Mouse (Mus musculus) liver, embryonic 13.5 days (tissue): ENCODE measurements at regions not wholly inside any gene's neighbourhood (a gene's known extent, or its start where the extent isn't known, plus 50 kb on each side); places are given as distances from the start of the nearest gene placed in this dataset.

ENCODE experiments used
- ATAC-seq: fragments of 200-750 bp; cut with Nextera tagmentation; 2 replicates; pipeline ENCODE4 v1.8.0; 2017; ENCODE audit warnings: low read depth, mild to moderate bottlenecking, moderate number of reproducible peaks, moderate library complexity
- DNase-seq: peaks from one replicate; pipeline ENCODE4 v3.0.0; 2022
- H3K27ac ChIP-seq: fragments of 300-500 bp; sonication (generic); 2 replicates; pipeline ENCODE4 v1.5.1; 2015; ENCODE audit warnings: moderate library complexity, mild to moderate bottlenecking, inconsistent platforms
- H3K27me3 ChIP-seq: fragments of 300-500 bp; sonication (generic); 2 replicates; pipeline ENCODE4 v1.6.1; 2015; ENCODE audit warnings: mild to moderate bottlenecking, inconsistent platforms
- H3K36me3 ChIP-seq: fragments of 300-500 bp; sonication (generic); 2 replicates; pipeline ENCODE4 v1.6.1; 2015; ENCODE audit warnings: mild to moderate bottlenecking, inconsistent platforms
- H3K4me1 ChIP-seq: fragments of 300-500 bp; sonication (generic); replicated peaks from 2 replicates; pipeline ENCODE4 v1.6.1; 2015; ENCODE audit warnings: inconsistent platforms
- H3K4me2 ChIP-seq: fragments of 300-500 bp; sonication (generic); 2 replicates; pipeline ENCODE4 v1.6.1; 2015; ENCODE audit warnings: inconsistent platforms, mild to moderate bottlenecking, moderate library complexity
- H3K4me3 ChIP-seq: fragments of 300-500 bp; sonication (generic); replicated peaks from 2 replicates; pipeline ENCODE4 v1.5.1; 2015; ENCODE audit warnings: mild to moderate bottlenecking, inconsistent platforms
- H3K9ac ChIP-seq: fragments of 300-500 bp; sonication (generic); 2 replicates; pipeline ENCODE4 v1.6.1; 2015; ENCODE audit warnings: mild to moderate bottlenecking, inconsistent platforms
- H3K9me3 ChIP-seq: fragments of 300-500 bp; sonication (generic); replicated peaks from 2 replicates; pipeline ENCODE4 v1.6.1; 2016; ENCODE audit warnings: inconsistent platforms
- WGBS: fragments of 180-500 bp; shearing (Covaris S2); methylation state at CpG from one replicate; pipeline ENCODE4 v1.1.7; 2015; ENCODE audit not compliant: insufficient replicate concordance; 5-methylcytosine and 5-hydroxymethylcytosine counted together

- Histone ChIP-seq H3K4me2 (no peak overlapping the region), H3K27ac (no peak overlapping the region), H3K4me1 (no peaks in the 10 kb centered on the region), H3K27me3 (no peaks in the 10 kb centered on the region), H3K4me3 (no peak overlapping the region), H3K9ac (no peak overlapping the region), H3K36me3 (no peaks in the 10 kb centered on the region), H3K9me3 (no peaks in the 10 kb centered on the region)
- WGBS = 30% methylated on average over 1 of the region's 1 CpGs
- ATAC-seq (no peak), DNase-seq (no peak)
Observed at GRCm38 (mm10) chr6:50974961-50975360, 320.7 kb upstream of the Npvf start.

- no peak for ATAC-seq
- H3K9me3 ChIP-seq = no peaks in the 10 kb centered on the region
- H3K4me1 ChIP-seq = no peaks in the 10 kb centered on the region
- no peaks in the 10 kb centered on the region for H3K27me3 ChIP-seq
- H3K27ac ChIP-seq = no peak overlapping the region
- no peak for DNase-seq
- no peak overlapping the region for H3K4me2 ChIP-seq
- no peaks in the 10 kb centered on the region for H3K36me3 ChIP-seq
- no peak overlapping the region for H3K9ac ChIP-seq
- no peak overlapping the region for H3K4me3 ChIP-seq
- 57% methylated on average over 7 of the region's 7 CpGs for WGBS
Observed at GRCm38 (mm10) chr6:50976973-50977372, 322.7 kb upstream of the Npvf start.

GRCm38 (mm10) chr6:50977381-50977780 lies 323.1 kb upstream of the Npvf start:
- WGBS = 37% methylated on average over 8 of the region's 8 CpGs
- no peak overlapping the region for H3K9ac ChIP-seq
- H3K4me2 ChIP-seq = no peak overlapping the region
- no peaks in the 10 kb centered on the region for H3K27me3 ChIP-seq
- no peaks in the 10 kb centered on the region for H3K4me1 ChIP-seq
- H3K9me3 ChIP-seq = no peaks in the 10 kb centered on the region
- ATAC-seq (no peak), DNase-seq (no peak)
- H3K36me3 ChIP-seq = no peaks in the 10 kb centered on the region
- H3K27ac ChIP-seq = no peak overlapping the region
- H3K4me3 ChIP-seq = no peak overlapping the region

GRCm38 (mm10) chr6:50978016-50978415 lies 323.8 kb upstream of the Npvf start:
- no peak for DNase-seq
- H3K9me3 ChIP-seq = no peaks in the 10 kb centered on the region
- no peak for ATAC-seq
- H3K4me1 ChIP-seq = no peaks in the 10 kb centered on the region
- H3K4me2 ChIP-seq = no peak overlapping the region
- no peak overlapping the region for H3K9ac ChIP-seq
- H3K4me3 ChIP-seq = no peak overlapping the region
- 43% methylated on average over 4 of the region's 4 CpGs for WGBS
- H3K27ac ChIP-seq = no peak overlapping the region; the same call in 1 of the 2 replicates
- no peaks in the 10 kb centered on the region for H3K27me3 ChIP-seq
- no peaks in the 10 kb centered on the region for H3K36me3 ChIP-seq

- ATAC-seq = no peak
- no peak overlapping the region for H3K9ac ChIP-seq
- H3K27ac ChIP-seq = no peak overlapping the region
- no peaks in the 10 kb centered on the region for H3K9me3 ChIP-seq
- H3K27me3 ChIP-seq = no peaks in the 10 kb centered on the region
- no peak for DNase-seq
- H3K4me3 ChIP-seq = no peak overlapping the region
- no peaks in the 10 kb centered on the region for H3K36me3 ChIP-seq
- H3K4me2 ChIP-seq = no peak overlapping the region
- WGBS = 30% methylated on average over 3 of the region's 3 CpGs
- H3K4me1 ChIP-seq = no peaks in the 10 kb centered on the region
Observed at GRCm38 (mm10) chr6:50978571-50978970, 324.3 kb upstream of the Npvf start.

- Histone ChIP-seq H3K27me3 (no peaks in the 10 kb centered on the region), H3K9ac (no peak overlapping the region), H3K4me3 (no peak overlapping the region), H3K4me2 (no peak overlapping the region), H3K36me3 (no peaks in the 10 kb centered on the region), H3K27ac (no peak overlapping the region), H3K4me1 (no peaks in the 10 kb centered on the region), H3K9me3 (no peaks in the 10 kb centered on the region)
- DNase-seq (no peak), ATAC-seq (no peak)
- WGBS = 35% methylated on average over 1 of the region's 1 CpGs
Observed at GRCm38 (mm10) chr6:50979764-50980163, 325.5 kb upstream of the Npvf start.

GRCm38 (mm10) chr6:50980311-50980710 lies 326.1 kb upstream of the Npvf start:
- no peak overlapping the region for H3K4me3 ChIP-seq
- DNase-seq (no peak), ATAC-seq (no peak)
- H3K9me3 ChIP-seq = no peaks in the 10 kb centered on the region
- no peak overlapping the region for H3K9ac ChIP-seq
- no peaks in the 10 kb centered on the region for H3K27me3 ChIP-seq
- 60% methylated on average over 4 of the region's 4 CpGs for WGBS
- no peaks in the 10 kb centered on the region for H3K36me3 ChIP-seq
- H3K27ac ChIP-seq = no peak overlapping the region
- no peaks in the 10 kb centered on the region for H3K4me1 ChIP-seq
- H3K4me2 ChIP-seq = no peak overlapping the region

GRCm38 (mm10) chr6:50981702-50982309 lies 327.6 kb upstream of the Npvf start:
- 67% methylated on average over 7 of the region's 7 CpGs for WGBS
- ATAC-seq = no peak
- H3K9me3 ChIP-seq = no peaks in the 10 kb centered on the region
- no peaks in the 10 kb centered on the region for H3K36me3 ChIP-seq
- no peaks in the 10 kb centered on the region for H3K27me3 ChIP-seq
- DNase-seq = no peak
- no peaks in the 10 kb centered on the region for H3K4me1 ChIP-seq
- H3K4me2 ChIP-seq = no peak overlapping the region
- no peak overlapping the region for H3K4me3 ChIP-seq
- no peak overlapping the region for H3K9ac ChIP-seq
- no peak overlapping the region for H3K27ac ChIP-seq

GRCm38 (mm10) chr6:50982856-50983255 lies 328.6 kb upstream of the Npvf start:
- no peaks in the 10 kb centered on the region for H3K36me3 ChIP-seq
- DNase-seq (no peak), ATAC-seq (no peak)
- H3K4me2 ChIP-seq = no peak overlapping the region
- H3K27me3 ChIP-seq = no peaks in the 10 kb centered on the region
- H3K4me3 ChIP-seq = no peak overlapping the region
- H3K4me1 ChIP-seq = no peaks in the 10 kb centered on the region
- no peak overlapping the region for H3K9ac ChIP-seq
- H3K27ac ChIP-seq = no peak overlapping the region
- WGBS = 50% methylated on average over 4 of the region's 4 CpGs
- no peaks in the 10 kb centered on the region for H3K9me3 ChIP-seq

- Histone ChIP-seq H3K36me3 (no peaks in the 10 kb centered on the region), H3K9me3 (no peaks in the 10 kb centered on the region), H3K9ac (no peak overlapping the region), H3K4me3 (no peak overlapping the region), H3K4me2 (no peak overlapping the region), H3K27ac (no peak overlapping the region), H3K4me1 (no peaks in the 10 kb centered on the region), H3K27me3 (no peaks in the 10 kb centered on the region)
- 57% methylated on average over 8 of the region's 8 CpGs for WGBS
- ATAC-seq = no peak
- no peak for DNase-seq
Observed at GRCm38 (mm10) chr6:50983511-50984099, 329.4 kb upstream of the Npvf start.

GRCm38 (mm10) chr6:50984157-50984905 lies 330.1 kb upstream of the Npvf start:
- Histone ChIP-seq H3K4me3 (no peak overlapping the region), H3K4me2 (no peak overlapping the region), H3K4me1 (no peaks in the 10 kb centered on the region), H3K9me3 (no peaks in the 10 kb centered on the region), H3K36me3 (no peaks in the 10 kb centered on the region), H3K9ac (no peak overlapping the region), H3K27me3 (no peaks in the 10 kb centered on the region), H3K27ac (no peak overlapping the region)
- ATAC-seq (no peak), DNase-seq (no peak)
- WGBS = 67% methylated on average over 11 of the region's 11 CpGs
